Mouse (Mus musculus) common myeloid progenitor, adult 5-6 weeks (primary cell): ENCODE data around the gene Hagh. TPM values are rescaled to one million over a fixed set of nuclear protein-coding genes. Genes with fewer than 3 reads are reported as not detected.

Experiments used
- ATAC-seq: replicated peaks from 2 replicates; pipeline ENCODE4 v1.8.0; 2016; ENCODE audit warnings: low read depth, mild to moderate bottlenecking, moderate TSS enrichment, inconsistent platforms; ENCODE audit not compliant: poor library complexity, severe bottlenecking
- total RNA-seq: library from RNA; stranded (forward); fragments of 200-1000, 187-1606 nt; gene quantifications from 2 replicates; pipeline ENCODE4 v1.2.3, GENCODE M21; 2017

The Hagh gene
- total RNA-seq, 1 experiment from 2014 or later: 21.5 TPM

DNA sequence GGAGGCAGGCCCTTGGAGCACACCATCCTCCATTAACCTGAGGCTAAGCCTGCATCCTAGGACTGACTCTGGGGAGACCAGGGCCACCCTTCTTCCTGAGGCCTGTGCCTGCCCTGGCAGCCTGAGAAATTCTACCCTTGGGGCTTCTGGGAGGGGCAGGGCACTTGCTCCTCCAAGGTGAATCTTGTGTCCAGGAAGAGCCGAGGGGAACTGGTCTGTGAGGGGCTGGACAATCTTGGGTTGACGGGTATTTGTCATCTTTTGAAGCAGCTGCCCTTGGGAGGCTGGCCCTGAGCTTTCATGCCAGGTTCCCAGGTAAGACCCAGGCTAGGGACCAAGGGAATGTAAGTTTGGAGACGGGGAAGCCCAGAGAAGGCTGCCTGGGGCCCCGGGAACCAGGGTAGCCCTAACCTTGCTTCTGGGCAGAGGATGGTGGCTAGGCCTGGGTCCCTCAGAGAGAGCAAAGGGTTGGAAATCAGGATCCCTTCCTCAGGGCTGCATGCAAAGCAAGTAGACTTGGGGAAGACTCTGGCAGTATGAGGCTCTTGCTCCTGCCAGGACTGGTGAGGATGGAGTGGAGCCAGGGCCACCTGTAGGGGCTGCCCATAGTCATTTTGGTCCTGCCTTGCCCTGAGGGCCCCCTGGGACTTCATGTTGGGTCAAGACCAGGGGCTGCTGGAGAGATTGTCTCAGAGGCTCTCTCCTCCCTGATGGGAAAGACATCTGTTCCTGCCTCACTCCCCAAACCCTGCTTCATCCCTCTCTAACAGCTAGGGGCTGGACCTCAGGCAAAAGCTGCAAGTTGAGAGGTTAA lies 58.3 kb downstream of the Hagh start:
- no peak for ATAC-seq

DNA sequence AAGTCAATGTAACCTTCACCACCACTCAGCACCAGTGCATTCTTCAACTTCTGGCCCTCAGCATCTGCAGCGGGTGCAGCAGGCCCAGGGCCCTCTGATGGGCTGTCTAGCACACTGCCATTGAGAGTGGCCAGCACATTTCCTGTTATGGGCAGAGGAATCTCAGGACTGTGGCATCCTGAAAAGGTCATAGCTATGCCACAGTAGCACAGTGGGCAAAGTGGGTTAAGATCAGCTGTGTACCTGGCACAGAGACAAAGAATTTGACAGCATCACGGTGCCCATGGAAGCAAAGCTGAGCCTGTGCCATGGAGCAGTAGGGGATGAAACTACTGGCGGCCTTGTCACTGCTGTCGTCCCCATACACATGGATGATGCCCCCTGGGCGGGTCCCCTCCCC lies 59.2 kb downstream of the Hagh start:
- no peak for ATAC-seq

DNA sequence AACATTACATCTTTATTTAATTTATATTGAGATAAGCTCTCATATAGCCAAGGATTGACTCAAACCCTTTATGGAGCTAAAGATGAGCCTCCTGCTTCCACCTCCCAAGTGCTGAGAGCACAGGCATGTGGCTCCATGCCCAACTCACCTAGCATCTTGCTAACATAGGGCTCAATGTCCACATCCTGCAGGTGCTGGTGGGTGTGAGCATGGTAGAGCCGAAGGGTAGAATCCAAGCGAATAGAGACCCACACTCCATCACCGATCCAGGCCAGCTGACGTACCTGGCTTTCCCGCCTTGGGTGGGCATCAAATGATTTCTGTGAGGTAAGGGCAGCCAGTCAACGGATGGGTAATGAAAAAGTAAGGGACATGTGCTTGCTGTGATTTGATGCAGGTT lies 60.1 kb downstream of the Hagh start:
- ATAC-seq: no peak

DNA sequence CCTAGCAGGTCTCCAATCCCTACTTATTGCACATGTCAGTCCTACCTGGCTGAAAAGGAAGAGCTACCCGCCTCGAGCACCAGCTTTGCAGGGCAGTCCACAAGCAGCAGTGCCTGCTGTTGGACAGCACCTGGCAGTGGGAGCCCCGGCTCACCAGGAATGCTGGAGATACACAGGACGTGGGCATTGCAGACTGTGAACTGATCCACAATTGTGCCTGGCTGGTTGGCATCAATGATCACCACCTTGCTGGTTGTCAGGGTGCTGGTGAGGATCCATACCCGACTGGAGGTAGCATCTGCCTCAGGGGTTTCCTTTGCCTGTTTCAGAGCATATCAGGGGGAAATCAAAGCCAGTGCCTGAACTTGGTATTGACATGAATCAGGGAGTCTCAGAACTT lies 62.2 kb downstream of the Hagh start:
- no peak for ATAC-seq

DNA sequence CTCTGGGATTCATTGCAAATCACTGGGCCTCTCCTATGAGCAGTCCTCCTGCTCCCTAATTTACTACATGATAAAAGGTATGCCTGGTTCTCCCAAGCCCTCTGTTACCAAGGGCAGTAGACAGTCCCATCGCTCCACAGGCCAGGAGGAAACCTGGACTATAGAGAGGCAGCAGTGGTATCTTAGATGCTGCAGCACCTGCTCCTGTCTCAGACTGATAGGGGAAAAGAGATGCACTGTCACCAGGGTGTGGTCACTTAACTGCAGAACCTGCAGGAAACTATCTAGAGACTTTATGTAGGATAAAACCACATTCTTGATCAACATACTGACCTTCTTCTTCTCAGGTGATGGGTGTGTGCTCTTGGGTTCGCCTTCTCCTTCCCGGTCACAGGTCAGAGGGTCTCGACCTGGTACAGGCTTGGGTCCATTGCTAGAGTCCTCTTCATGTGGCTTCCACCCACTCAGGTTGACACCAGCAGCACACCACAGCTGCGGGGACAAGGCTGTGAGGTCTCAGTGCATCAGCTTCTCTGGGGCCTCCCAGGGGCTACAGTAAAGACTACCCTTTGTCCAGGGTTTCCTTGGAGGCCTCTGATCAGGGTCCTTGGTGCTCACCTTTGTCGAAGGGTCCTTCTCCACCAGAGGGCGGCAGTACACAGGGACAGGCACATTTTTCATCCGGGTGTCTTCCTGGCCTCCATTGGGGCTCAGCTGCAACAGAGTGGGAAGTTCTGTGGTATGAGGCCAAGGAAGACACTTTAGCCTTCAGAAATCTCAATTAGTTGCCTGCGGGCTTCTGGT lies 62.9 kb downstream of the Hagh start:
- ATAC-seq: peak; percentile 47

DNA sequence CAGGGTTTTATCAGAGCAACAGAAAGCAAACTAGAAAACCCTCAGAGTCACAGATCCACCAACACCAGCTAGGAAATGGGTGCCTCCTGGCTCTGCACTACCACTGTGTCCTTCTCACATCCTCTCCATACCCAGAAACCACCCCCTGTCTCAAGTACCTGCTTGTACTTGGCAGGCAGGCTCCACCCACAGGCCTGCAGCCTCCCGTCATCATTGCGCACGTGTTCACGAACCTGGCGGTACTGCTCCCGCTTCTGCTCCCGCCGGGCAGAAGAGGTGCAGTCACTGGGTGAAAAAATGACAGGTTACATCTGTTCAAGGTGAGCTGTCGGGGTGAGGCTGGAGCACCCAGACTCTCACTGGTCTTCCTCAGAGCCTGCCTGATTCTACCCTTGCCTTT lies 63.8 kb downstream of the Hagh start:
- no peak for ATAC-seq

DNA sequence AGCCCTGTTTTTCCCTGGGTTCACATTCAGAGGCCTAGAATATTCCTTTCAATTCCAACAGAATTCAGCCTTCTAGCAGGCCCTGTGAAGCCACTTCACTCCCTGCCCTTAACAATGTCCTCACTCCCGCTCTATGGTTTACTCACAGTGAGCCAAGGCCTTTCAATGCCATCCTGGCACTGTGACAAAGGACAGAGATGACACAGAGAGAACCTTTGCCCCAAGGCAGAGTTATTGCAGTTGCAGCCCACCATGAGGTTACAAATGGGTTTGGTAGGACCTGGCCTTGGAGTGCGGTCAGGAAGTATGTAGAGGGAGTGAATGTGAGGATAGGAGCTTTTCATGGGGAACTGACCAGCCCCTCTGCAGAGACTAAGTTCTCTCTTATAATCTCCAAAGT lies 67.6 kb downstream of the Hagh start:
- ATAC-seq: no peak

DNA sequence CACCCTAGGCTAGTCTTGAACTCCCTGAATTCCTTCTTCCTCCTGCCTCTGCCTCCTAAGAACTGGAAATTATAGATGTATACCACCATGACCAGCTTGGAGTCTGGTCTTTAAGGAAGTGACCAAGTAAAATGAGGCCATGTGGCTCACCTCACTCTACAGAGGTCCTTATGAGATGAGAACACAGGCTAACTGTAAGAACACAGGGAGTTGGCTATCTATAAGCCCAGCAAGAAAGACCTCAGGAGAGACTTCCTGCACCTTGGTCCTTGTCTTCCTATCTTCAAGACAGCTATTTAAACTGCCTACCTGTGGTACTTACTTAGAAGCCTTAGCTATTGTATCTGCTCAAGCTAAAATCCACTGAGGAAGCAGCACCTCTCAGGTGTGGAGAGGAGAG lies 74.0 kb downstream of the Hagh start:
- no peak for ATAC-seq

Other genes with a start within 250 kb of the Hagh start
- gene Tsc2, start 207.5 kb upstream of the Hagh start, total RNA-seq: 39.0 and 52.2 TPM in 2 replicates
- gene Nthl1, start 207.5 kb upstream of the Hagh start, total RNA-seq: 18.0 and 25.1 TPM in 2 replicates
- gene Slc9a3r2, start 189.8 kb upstream of the Hagh start, total RNA-seq: 1.3 and 1.4 TPM in 2 replicates
- 0.27 and 1.4 TPM in 2 replicates for gene Npw, start 181.7 kb upstream of the Hagh start, total RNA-seq
- gene Zfp598, start 170.5 kb upstream of the Hagh start, total RNA-seq: 20.0 and 25.4 TPM in 2 replicates
- not detected in 2 replicates for gene Syngr3, start 150.2 kb upstream of the Hagh start, total RNA-seq
- 30.9 and 44.6 TPM in 2 replicates for gene Gfer, start 144.0 kb upstream of the Hagh start, total RNA-seq
- 0.69 and 18.3 TPM in 2 replicates for gene Noxo1, start 143.9 kb upstream of the Hagh start, total RNA-seq
- 43.3 and 46.1 TPM in 2 replicates for gene Tbl3, start 132.5 kb upstream of the Hagh start, total RNA-seq
- not detected in 2 replicates for gene Rnf151, start 122.1 kb upstream of the Hagh start, total RNA-seq
- gene Rps2, start 122.0 kb upstream of the Hagh start, total RNA-seq: 1,725 and 1,907 TPM in 2 replicates
- 192 and 287 TPM in 2 replicates for gene Ndufb10, start 115.7 kb upstream of the Hagh start, total RNA-seq
- 0.50 TPM in 1 of 2 replicates, not detected in the other for gene Rpl3l, start 112.3 kb upstream of the Hagh start, total RNA-seq
- gene Msrb1, start 103.5 kb upstream of the Hagh start, total RNA-seq: 41.2 and 41.7 TPM in 2 replicates
- not detected in 2 replicates for gene Hs3st6, start 87.2 kb upstream of the Hagh start, total RNA-seq
- gene Meiob, start 35.9 kb upstream of the Hagh start, total RNA-seq: 0.55 TPM in 1 of 2 replicates, not detected in the other
- gene Fahd1, start 10.2 kb downstream of the Hagh start, total RNA-seq: 24.6 and 25.9 TPM in 2 replicates
- not detected in 2 replicates for gene Igfals, start 25.9 kb downstream of the Hagh start, total RNA-seq
- gene Nubp2, start 46.2 kb downstream of the Hagh start, total RNA-seq: 35.6 and 45.6 TPM in 2 replicates
- 14.8 and 21.5 TPM in 2 replicates for gene Spsb3, start 46.5 kb downstream of the Hagh start, total RNA-seq
- 9.2 and 22.7 TPM in 2 replicates for gene Eme2, start 54.9 kb downstream of the Hagh start, total RNA-seq
- 21.6 and 22.0 TPM in 2 replicates for gene Mrps34, start 55.0 kb downstream of the Hagh start, total RNA-seq
- 35.0 and 36.0 TPM in 2 replicates for gene Nme3, start 56.4 kb downstream of the Hagh start, total RNA-seq
- gene Mapk8ip3, start 96.8 kb downstream of the Hagh start, total RNA-seq: 21.0 and 33.2 TPM in 2 replicates
- 89.7 and 100 TPM in 2 replicates for gene Jpt2, start 120.5 kb downstream of the Hagh start, total RNA-seq
- 10.5 and 14.8 TPM in 2 replicates for gene Cramp1l, start 175.6 kb downstream of the Hagh start, total RNA-seq
- gene Ift140, start 175.9 kb downstream of the Hagh start, total RNA-seq: 21.6 and 41.7 TPM in 2 replicates
- not detected in 2 replicates for gene Tmem204, start 243.4 kb downstream of the Hagh start, total RNA-seq